Mouse (Mus musculus) embryonic fibroblast, embryonic 13.5 days (primary cell): ENCODE results near the gene Lag3. TPM values are rescaled to one million over a fixed set of nuclear protein-coding genes. Genes with fewer than 3 reads are reported as not detected.
A peak's percentile ranks its signal among the peaks of the same experiment; 100 is the strongest.

Experiments
- H3K27ac ChIP-seq: 2 replicates; pipeline ENCODE4 v1.5.1; 2012; ENCODE audit warnings: low read length, control low read depth, inconsistent platforms; ENCODE audit not compliant: insufficient read depth
- H3K4me1 ChIP-seq: 2 replicates; pipeline ENCODE4 v1.6.1; 2011; ENCODE audit warnings: low read length; ENCODE audit not compliant: control insufficient read depth, insufficient read depth
- H3K4me3 ChIP-seq: 2 replicates; pipeline ENCODE4 v1.5.1; 2011; ENCODE audit warnings: mild to moderate bottlenecking, control low read depth, low read length; ENCODE audit not compliant: insufficient read depth
- CTCF ChIP-seq: IDR thresholded peaks from 2 replicates; pipeline ENCODE4 v1.5.1; 2011; ENCODE audit warnings: mild to moderate bottlenecking, control low read depth, low read length, moderate library complexity, borderline replicate concordance; ENCODE audit not compliant: insufficient read depth
- POLR2A ChIP-seq: IDR thresholded peaks from 2 replicates; pipeline ENCODE4 v1.6.1; 2011; ENCODE audit warnings: low read depth, mild to moderate bottlenecking, control low read depth, low read length, moderate library complexity
- polyA plus RNA-seq: library from polyadenylated mRNA; stranded (reverse); fragments of >200 nt; gene quantifications from 2 replicates; pipeline ENCODE4 v1.2.4, GENCODE M21; 2011; ENCODE audit warnings: low read depth; ENCODE audit not compliant: missing spikeins, insufficient read length

The Lag3 gene
- polyA plus RNA-seq, 1 experiment = 1.2 TPM

DNA sequence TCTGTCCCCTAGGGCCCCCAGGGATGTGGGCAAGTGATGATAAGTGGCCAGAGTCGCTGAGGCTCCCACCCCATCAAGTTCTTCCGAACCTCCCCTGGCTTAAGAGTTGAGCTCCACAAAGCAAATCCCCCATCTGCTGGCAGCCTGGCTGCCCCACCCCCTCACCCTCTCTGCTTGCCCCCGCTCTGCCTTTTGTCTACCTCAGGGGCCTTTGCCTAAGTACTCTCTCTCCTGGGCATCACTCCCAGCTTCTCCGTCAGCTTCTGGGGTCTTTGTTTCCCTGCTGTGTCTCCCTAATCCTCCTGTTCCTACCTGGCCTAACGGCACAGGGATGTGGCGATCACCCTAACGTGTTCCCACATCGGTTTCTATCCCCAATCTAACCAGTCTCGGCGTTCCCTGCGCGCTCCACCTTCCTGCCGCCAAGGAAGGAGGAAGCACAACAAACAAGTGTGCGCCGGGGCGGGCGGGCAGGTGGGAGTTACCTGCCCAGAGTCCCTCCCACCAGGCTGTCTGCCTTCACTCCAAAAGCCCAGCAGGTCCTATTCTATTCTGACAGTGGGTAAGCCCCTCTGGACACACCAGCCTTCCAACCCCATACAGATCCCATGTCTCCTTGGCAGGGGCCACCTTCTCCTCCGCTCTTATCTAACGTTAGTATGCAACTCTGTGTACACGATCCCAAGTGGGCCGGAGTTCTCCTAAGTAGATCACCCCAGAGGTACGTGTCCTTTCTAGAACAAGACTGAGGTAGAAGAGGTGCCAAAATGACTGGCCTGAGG is 3.8 kb upstream of the Lag3 start:
- H3K4me1 ChIP-seq = no peaks in the 10 kb centered on the region; the same call in 1 of the 2 replicates
- peak; percentile 12 for TF ChIP-seq POLR2A
- TF ChIP-seq CTCF = no peak
- H3K27ac ChIP-seq = no peak overlapping the region

DNA sequence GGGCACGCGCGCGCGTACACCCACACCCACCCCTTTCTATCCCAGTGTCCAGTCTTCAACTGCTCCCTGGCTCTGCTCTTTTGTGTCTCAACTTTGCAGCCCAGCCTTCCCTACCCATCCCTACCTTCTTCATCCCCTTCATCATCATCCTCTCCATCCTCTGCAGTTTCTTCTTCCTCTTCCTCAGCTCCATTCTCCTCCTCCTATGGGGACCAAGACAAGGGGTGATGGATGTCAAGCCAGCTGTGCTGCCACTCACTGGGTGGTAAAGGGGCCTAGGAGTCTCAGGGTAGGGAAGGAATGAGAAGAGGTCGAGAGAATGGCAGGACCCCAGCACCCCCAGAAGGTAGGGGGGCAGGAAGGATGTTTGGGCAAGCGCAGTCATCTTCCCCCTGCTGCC is 3.0 kb upstream of the Lag3 start:
- Histone ChIP-seq H3K4me3 (no peak overlapping the region), H3K4me1 (no peaks in the 10 kb centered on the region; the same call in 1 of the 2 replicates), H3K27ac (no peak overlapping the region)
- TF ChIP-seq CTCF = no peak
- no peak for TF ChIP-seq POLR2A

More for the DNA sequence above, 3.8 kb upstream of the Lag3 start:
- peak overlapping the region; percentile 56 for H3K4me3 ChIP-seq

DNA sequence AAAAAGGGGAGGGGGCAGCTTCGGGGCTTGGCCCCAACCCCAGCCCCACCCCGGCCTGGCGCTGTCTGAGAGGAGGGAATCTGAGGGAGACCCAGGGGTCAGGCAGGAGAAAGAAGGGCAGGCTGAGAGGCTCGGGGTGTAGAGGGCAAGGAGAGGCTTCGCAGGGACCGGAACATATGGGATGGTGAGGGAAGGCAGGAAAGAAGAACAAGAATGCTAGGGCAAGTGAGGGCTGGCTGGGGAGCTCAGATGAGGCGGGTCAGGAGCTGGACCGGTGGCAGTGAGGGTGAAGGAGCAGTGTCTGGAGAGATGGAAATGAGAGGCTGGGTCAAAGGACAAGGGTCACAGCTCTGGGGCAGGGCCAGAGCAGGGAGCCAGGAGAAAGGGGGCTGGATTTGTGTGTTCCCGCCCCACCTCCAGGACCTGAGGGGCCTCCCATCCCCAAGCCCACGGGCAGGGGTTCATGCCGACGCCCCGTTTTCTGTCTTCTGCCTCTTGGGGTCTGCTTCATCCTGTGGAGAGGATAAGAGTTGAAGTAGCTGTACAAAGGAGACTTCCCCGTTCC is 2.3 kb upstream of the Lag3 start:
- no peaks in the 10 kb centered on the region; the same call in 1 of the 2 replicates for H3K4me1 ChIP-seq
- H3K27ac ChIP-seq = no peak overlapping the region
- no peak for TF ChIP-seq CTCF
- no peak for TF ChIP-seq POLR2A
- H3K4me3 ChIP-seq = no peak overlapping the region

DNA sequence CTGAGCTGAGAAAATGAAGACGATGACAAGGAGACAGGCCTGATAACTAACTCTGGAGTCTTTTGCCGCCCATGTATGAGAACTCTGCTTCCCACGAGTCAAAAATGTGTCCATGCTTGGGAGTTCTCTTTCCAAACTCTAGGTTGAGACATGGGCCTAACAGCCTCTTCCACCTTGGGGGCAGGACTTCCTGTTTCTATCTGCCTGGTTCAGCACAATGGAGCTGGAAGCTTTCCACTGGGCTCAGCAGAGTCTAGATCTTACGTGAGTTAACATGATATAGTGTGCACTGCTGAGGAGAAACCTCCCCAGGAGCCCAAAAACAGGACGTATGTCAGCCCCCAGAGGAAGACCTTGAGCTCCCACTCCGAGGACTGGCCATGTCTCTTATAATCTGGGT is 1.7 kb upstream of the Lag3 start:
- Histone ChIP-seq H3K4me1 (no peaks in the 10 kb centered on the region), H3K4me3 (no peak overlapping the region), H3K27ac (no peak overlapping the region)
- TF ChIP-seq CTCF (no peak), POLR2A (peak; percentile 26; the same call in 1 of the 2 replicates)

DNA sequence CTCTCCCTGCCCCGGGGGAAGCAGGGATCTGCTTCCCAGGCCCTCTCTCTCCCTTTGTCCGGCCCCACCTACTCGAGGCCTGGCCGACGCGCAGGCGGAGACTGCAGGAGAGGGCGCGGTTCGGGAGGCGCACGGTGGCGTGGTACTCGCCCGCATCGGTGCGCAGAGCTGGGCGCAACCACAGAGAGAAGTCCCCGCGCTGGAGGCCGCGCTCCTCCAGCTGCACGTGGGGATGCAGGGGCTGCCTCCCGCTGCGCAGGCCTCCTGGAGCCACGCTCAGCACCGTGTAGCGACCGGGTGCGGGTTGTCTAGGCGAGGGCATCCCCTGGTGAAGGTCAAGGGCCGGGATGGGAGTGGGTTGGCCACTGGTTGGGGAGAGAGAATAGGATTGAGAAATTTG is 1.5 kb downstream of the Lag3 start:
- Histone ChIP-seq H3K27ac (no peak overlapping the region), H3K4me1 (no peaks in the 10 kb centered on the region), H3K4me3 (no peak overlapping the region)
- TF ChIP-seq CTCF = no peak
- TF ChIP-seq POLR2A = no peak

DNA sequence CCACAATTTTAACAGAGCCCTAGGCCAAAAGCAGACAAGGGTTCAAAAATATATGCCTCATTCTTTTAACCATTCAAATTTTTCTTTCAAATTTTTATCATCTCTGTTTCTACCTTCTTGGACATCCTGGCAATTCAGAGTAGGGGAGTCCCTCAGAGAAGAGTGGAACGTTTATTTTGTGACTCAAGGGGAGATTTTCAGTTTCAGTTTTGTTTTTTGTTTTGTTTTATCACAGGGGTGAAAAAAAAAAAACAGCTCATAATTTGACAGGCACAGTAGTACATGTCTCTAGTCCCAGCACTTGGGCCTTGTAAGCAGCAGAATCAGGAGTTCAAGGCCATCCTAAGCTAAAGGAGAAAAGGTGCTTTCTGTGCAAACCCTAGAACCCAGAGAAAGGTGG is 3.7 kb downstream of the Lag3 start:
- Histone ChIP-seq H3K27ac (no peak overlapping the region), H3K4me1 (no peaks in the 10 kb centered on the region; the same call in 1 of the 2 replicates), H3K4me3 (no peak overlapping the region)
- TF ChIP-seq POLR2A (no peak), CTCF (no peak)

DNA sequence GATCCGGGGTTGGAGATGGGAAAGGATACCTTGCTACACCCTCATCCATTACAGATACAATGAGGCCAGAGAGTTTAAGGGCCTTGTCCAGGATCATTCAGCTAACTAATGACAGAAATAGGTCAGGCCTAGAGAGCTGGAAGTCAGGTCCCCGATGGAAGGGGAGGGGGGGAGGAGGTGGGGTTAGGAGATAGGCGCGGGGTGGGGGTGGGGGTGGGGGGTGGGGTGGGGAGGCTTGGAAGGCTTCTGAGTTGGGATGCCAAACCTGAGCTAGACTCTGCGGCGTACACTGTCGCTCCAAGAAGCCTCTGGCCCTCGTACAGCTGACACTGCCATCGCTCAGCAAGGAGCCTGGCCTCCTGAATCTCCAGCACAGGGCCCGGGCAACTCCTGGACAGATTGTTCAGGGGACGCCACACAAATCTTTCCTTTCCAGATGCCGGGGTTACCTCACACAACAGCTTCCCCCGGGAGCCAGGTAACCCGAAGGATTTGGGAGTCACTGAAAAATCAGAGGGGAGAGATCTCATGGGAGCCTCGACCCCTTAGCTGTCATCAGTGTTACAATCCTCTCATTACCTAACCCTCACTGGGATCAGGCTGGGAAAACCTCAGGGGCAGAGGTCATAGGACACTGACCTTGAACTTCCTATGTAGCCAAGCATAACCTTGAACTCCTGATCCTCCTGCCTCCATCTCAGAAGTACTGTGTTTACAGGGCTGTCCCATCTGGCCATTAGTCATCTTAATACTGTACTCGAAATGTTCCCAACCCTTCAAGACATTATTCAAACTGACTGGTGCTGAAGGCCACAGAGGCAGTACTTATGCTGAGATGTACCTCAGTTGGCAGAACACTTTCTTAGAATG is 6.3 kb downstream of the Lag3 start:
- H3K27ac ChIP-seq = peak overlapping the region; percentile 86
- no peaks in the 10 kb centered on the region; the same call in 1 of the 2 replicates for H3K4me1 ChIP-seq
- TF ChIP-seq CTCF (no peak), POLR2A (no peak)
- H3K4me3 ChIP-seq = no peak overlapping the region

DNA sequence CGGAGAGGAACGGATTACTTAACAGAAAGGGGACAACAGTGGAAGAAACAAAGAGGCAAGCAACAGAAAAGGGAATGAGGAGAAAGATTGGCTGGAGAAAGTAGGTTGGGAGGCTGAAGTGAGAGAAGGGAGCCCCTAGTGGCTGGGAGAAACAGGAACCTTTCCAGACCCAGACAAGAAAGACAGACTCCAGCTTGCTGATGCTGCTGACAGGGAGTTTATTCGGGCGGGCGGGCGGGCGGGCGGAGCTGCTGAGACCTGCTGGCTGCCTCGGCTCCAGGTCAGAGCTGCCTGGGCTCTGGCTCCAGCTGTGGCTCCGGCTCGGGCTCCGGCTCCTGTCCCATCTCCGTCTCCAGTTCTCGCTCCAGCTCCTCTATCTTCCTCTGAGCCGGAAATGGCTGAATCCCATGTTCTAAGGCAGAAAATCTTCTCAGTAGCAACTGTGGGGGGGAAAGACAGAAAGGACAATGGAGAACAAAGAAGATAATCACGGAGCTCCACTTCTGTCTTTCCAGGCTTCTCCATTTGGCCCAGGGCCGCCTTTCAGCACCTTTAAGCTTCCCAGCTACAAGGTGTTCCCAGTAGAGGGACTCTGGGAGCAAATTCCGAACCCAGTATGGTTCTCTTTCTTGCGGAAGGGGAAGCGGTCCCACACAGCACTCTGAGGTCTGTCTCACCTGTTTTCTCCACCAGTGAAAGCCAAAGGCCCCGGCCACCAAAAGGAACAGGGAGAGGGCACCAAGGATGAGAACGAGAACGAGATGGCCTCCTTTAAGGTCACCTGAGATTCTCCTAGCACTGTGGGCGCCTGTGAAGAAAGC is 7.1 kb downstream of the Lag3 start:
- Histone ChIP-seq H3K4me3 (peak overlapping the region; percentile 39), H3K4me1 (no peaks in the 10 kb centered on the region; the same call in 1 of the 2 replicates), H3K27ac (peak overlapping the region; percentile 86)
- peak; percentile 27; the same call in 1 of the 2 replicates for TF ChIP-seq CTCF
- peak; percentile 54 for TF ChIP-seq POLR2A
